Mouse (Mus musculus): ENCODE results near the gene Habp2. TPM values are rescaled to one million over a fixed set of nuclear protein-coding genes. Genes with fewer than 3 reads are reported as not detected.
A peak's percentile ranks its signal among the peaks of the same experiment; 100 is the strongest.

Gene Habp2
- polyA plus RNA-seq, 1 experiment: not detected

GRCm38 (mm10) chr19:56320186-56320860 is 33.4 kb downstream of the Habp2 start:
- no peak for DNase-seq
- no peak for TF ChIP-seq POLR2A (IDR thresholded peaks at IDR 0.05; ENCODE audit: borderline replicate concordance, extremely low read depth, low read depth, low read length)
- TF ChIP-seq CTCF (IDR thresholded peaks at IDR 0.05; ENCODE audit: insufficient read depth, low read length): no peak
- Histone ChIP-seq H3K4me3 (replicated peaks; ENCODE audit: extremely low read depth, low read depth, low read length) (no peak overlapping the region), H3K4me1 (ENCODE audit: control insufficient read depth, insufficient read depth, low read length) (no peaks in the 10 kb centered on the region)
- 28% methylated on average over 26 of the region's 26 CpGs for WGBS

- 74% methylated on average over 12 of the region's 12 CpGs for WGBS
- Histone ChIP-seq H3K4me3 (replicated peaks; ENCODE audit: extremely low read depth, low read depth, low read length) (no peak overlapping the region), H3K4me1 (ENCODE audit: control insufficient read depth, insufficient read depth, low read length) (no peaks in the 10 kb centered on the region)
- no peak for TF ChIP-seq CTCF (IDR thresholded peaks at IDR 0.05; ENCODE audit: insufficient read depth, low read length)
- no peak for TF ChIP-seq POLR2A (IDR thresholded peaks at IDR 0.05; ENCODE audit: borderline replicate concordance, extremely low read depth, low read depth, low read length)
- no peak for DNase-seq
Measured at GRCm38 (mm10) chr19:56321303-56321920, 34.5 kb downstream of the Habp2 start.

- H3K4me1 ChIP-seq (ENCODE audit: control insufficient read depth, insufficient read depth, low read length): no peaks in the 10 kb centered on the region
- no peak for DNase-seq
- no peak overlapping the region for H3K4me3 ChIP-seq (replicated peaks; ENCODE audit: extremely low read depth, low read depth, low read length)
- TF ChIP-seq CTCF (IDR thresholded peaks at IDR 0.05; ENCODE audit: insufficient read depth, low read length) (no peak), POLR2A (IDR thresholded peaks at IDR 0.05; ENCODE audit: borderline replicate concordance, extremely low read depth, low read depth, low read length) (no peak)
- 59% methylated on average over 10 of the region's 10 CpGs for WGBS
Measured at GRCm38 (mm10) chr19:56325676-56326075, 38.7 kb downstream of the Habp2 start.

- H3K4me1 ChIP-seq (ENCODE audit: control insufficient read depth, insufficient read depth, low read length): no peaks in the 10 kb centered on the region
- 73% methylated on average over 21 of the region's 21 CpGs for WGBS
- no peak overlapping the region for H3K4me3 ChIP-seq (replicated peaks; ENCODE audit: extremely low read depth, low read depth, low read length)
- no peak for DNase-seq
- TF ChIP-seq CTCF (IDR thresholded peaks at IDR 0.05; ENCODE audit: insufficient read depth, low read length) (no peak), POLR2A (IDR thresholded peaks at IDR 0.05; ENCODE audit: borderline replicate concordance, extremely low read depth, low read depth, low read length) (no peak)
Measured at GRCm38 (mm10) chr19:56326243-56326855, 39.4 kb downstream of the Habp2 start.

GRCm38 (mm10) chr19:56336321-56336720 is 49.4 kb downstream of the Habp2 start:
- no peak for TF ChIP-seq POLR2A (IDR thresholded peaks at IDR 0.05; ENCODE audit: borderline replicate concordance, extremely low read depth, low read depth, low read length)
- TF ChIP-seq CTCF (IDR thresholded peaks at IDR 0.05; ENCODE audit: insufficient read depth, low read length): no peak
- H3K4me1 ChIP-seq (ENCODE audit: control insufficient read depth, insufficient read depth, low read length): no peaks in the 10 kb centered on the region
- DNase-seq: no peak
- H3K4me3 ChIP-seq (replicated peaks; ENCODE audit: extremely low read depth, low read depth, low read length): no peak overlapping the region
- 81% methylated on average over 17 of the region's 17 CpGs for WGBS

- Histone ChIP-seq H3K4me1 (ENCODE audit: control insufficient read depth, insufficient read depth, low read length) (no peaks in the 10 kb centered on the region), H3K4me3 (replicated peaks; ENCODE audit: extremely low read depth, low read depth, low read length) (no peak overlapping the region)
- no peak for DNase-seq
- WGBS: 75% methylated on average over 12 of the region's 12 CpGs
- TF ChIP-seq POLR2A (IDR thresholded peaks at IDR 0.05; ENCODE audit: borderline replicate concordance, extremely low read depth, low read depth, low read length): no peak
- TF ChIP-seq CTCF (IDR thresholded peaks at IDR 0.05; ENCODE audit: insufficient read depth, low read length): no peak
Measured at GRCm38 (mm10) chr19:56336826-56337225, 49.9 kb downstream of the Habp2 start.

GRCm38 (mm10) chr19:56342006-56342405 is 55.1 kb downstream of the Habp2 start:
- 48% methylated on average over 8 of the region's 8 CpGs for WGBS
- Histone ChIP-seq H3K4me1 (ENCODE audit: control insufficient read depth, insufficient read depth, low read length) (no peaks in the 10 kb centered on the region), H3K4me3 (replicated peaks; ENCODE audit: extremely low read depth, low read depth, low read length) (no peak overlapping the region)
- no peak for TF ChIP-seq CTCF (IDR thresholded peaks at IDR 0.05; ENCODE audit: insufficient read depth, low read length)
- no peak for TF ChIP-seq POLR2A (IDR thresholded peaks at IDR 0.05; ENCODE audit: borderline replicate concordance, extremely low read depth, low read depth, low read length)
- DNase-seq: no peak

GRCm38 (mm10) chr19:56343869-56344563 is 57.1 kb downstream of the Habp2 start:
- DNase-seq: no peak
- TF ChIP-seq POLR2A (IDR thresholded peaks at IDR 0.05; ENCODE audit: borderline replicate concordance, extremely low read depth, low read depth, low read length) (no peak), CTCF (IDR thresholded peaks at IDR 0.05; ENCODE audit: insufficient read depth, low read length) (no peak)
- Histone ChIP-seq H3K4me1 (ENCODE audit: control insufficient read depth, insufficient read depth, low read length) (no peaks in the 10 kb centered on the region), H3K4me3 (replicated peaks; ENCODE audit: extremely low read depth, low read depth, low read length) (no peak overlapping the region)
- WGBS: 73% methylated on average over 26 of the region's 26 CpGs

GRCm38 (mm10) chr19:56346016-56346415 is 59.1 kb downstream of the Habp2 start:
- 60% methylated on average over 3 of the region's 3 CpGs for WGBS
- no peak overlapping the region for H3K4me3 ChIP-seq (replicated peaks; ENCODE audit: extremely low read depth, low read depth, low read length)
- no peaks in the 10 kb centered on the region for H3K4me1 ChIP-seq (ENCODE audit: control insufficient read depth, insufficient read depth, low read length)
- TF ChIP-seq CTCF (IDR thresholded peaks at IDR 0.05; ENCODE audit: insufficient read depth, low read length) (peak; percentile 32; the same call in 1 of the 2 replicates), POLR2A (IDR thresholded peaks at IDR 0.05; ENCODE audit: borderline replicate concordance, extremely low read depth, low read depth, low read length) (no peak)
- DNase-seq: no peak
